Mouse (Mus musculus) left cerebral cortex, postnatal 4 days (tissue): ENCODE data around the gene Filip1l. TPM values are rescaled to one million over a fixed set of nuclear protein-coding genes. Genes with fewer than 3 reads are reported as not detected.

Experiments used
- DNase-seq: peaks from one replicate; pipeline ENCODE4 v3.0.0-alpha.2; 2022
- intact Hi-C: fragments of 180-260 bp; cut with DNase I; formaldehyde crosslinking; loops from one replicate; pipeline ENCODE4 v1.15.1; 2025
- total RNA-seq, 2 experiments: library from RNA; stranded (reverse); gene quantifications; 2 replicates each; pipeline ENCODE4 v1.2.3; 2021

The Filip1l gene
- total RNA-seq: 1 to 10 TPM; 2.9 to 3.0 TPM

- intact Hi-C loops: no loop called here
Observed at GRCm38 (mm10) chr16:57352751-57353150, at the start of gene Filip1l. TSS of gene Filip1l (plus strand) at chr16:57353093.

GRCm38 (mm10) chr16:57303716-57304115 lies 49.2 kb upstream of the Filip1l start:
- intact Hi-C loops: no loop called here
- no peak for DNase-seq

More at GRCm38 (mm10) chr16:57352751-57353150, at the start of gene Filip1l:
- DNase-seq: no peak

DNA sequence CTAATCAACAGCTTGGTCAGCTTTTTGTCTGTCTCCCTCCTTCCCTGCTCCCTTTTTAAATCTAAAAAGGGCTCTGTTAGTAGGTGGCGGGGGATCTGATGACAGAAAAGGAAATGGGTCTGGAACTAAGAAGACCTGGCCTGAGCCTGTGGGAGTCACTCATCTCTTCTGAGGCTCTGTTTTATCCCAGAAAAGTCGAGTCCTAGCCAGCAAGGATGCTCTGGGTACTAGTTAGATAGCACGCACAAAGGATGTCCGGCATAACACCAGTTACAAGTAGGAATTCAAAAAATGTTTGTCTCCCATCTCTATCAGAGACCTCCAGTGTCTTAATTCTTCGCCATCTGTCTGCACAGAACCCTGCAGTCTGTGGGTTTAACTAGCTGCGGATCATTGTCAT lies 47.4 kb upstream of the Filip1l start:
- DNase-seq: no peak
- intact Hi-C loops: no loop called here

DNA sequence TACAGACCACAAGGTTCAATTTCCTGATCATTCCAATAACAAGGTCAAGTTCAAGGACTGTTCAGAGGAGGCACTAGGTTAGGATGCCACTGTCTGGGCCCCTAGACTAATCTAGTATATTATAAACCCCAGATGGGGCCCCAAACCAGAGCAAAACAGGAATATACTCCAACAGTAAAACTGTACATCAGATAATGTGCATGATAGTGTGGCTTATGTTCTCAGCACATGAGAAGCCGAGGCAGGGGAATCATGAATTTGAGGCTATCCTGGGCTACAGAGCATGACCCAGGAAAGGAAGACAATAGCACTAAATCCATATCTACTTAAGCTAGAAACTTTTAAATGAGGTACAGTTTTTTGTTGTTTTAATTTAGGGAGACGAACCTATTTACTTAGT lies 40.8 kb upstream of the Filip1l start:
- DNase-seq: no peak
- intact Hi-C loops: no loop called here

DNA sequence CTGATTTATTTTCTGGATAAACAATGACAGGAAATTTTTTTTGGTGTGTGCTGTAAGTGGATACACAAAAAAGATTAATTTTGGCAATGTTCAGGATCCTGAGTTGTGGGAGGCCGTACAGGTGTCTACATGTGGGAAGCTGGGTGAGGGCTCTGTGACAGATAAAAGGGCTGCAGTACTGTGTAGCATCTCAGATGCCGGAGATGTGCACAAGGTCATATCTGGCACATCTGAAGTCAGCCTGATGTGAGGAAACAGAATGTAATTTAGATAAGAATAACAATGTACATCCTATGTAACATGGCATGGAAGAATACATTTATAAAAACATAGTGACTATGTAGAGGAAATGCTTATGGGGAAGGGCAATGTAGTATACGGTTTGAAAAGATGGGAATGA lies 39.4 kb upstream of the Filip1l start:
- DNase-seq: no peak
- intact Hi-C loops: no loop called here

- intact Hi-C loops: no loop called here
- DNase-seq: no peak
Observed at GRCm38 (mm10) chr16:57314236-57314635, 38.7 kb upstream of the Filip1l start.

DNA sequence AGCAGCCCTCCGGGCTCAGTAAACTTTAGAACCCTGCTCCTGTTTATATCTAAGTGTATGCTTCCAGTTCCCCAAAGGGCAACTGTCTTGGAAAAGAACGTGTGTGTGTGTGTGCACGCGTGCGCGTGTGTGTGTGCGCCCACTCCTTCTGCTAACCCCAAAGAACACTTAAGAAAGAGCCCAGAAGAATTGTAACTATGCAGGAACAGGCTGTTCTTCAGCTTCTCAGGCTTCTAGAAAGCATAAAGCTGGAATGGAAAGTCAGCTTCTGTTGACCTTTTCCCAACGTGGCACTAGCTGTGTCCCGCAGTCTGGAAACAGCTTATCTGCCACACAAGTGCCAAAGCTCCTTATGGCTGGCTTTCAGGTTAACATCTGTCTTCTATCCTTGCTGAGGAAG lies 37.9 kb upstream of the Filip1l start:
- no peak for DNase-seq
- intact Hi-C loops: no loop called here

DNA sequence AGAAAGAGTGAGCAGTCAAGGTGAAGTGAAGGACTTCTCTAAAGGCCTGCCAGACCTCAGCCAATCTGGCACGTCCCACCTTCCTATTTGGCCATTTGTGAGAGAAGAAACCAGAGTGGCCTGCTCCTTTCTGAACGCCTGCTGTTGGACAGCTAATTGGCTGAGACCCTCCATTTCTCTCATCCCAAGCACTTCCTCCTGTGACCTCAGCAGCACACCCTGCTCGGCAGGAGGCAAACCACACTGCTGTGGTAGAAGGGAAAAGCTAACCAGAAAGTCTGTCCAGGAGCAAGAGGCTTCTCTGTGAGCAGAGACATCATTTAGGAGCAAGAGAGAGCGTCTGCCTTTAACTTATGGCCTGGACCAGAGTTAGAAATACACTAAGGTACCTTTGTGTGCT lies 35.8 kb upstream of the Filip1l start:
- DNase-seq: no peak
- intact Hi-C loops: no loop called here

- intact Hi-C loops: no loop called here
- DNase-seq: no peak
Observed at GRCm38 (mm10) chr16:57317882-57318636, 34.8 kb upstream of the Filip1l start.

GRCm38 (mm10) chr16:57318637-57319125 lies 34.2 kb upstream of the Filip1l start:
- intact Hi-C loops: no loop called here

DNA sequence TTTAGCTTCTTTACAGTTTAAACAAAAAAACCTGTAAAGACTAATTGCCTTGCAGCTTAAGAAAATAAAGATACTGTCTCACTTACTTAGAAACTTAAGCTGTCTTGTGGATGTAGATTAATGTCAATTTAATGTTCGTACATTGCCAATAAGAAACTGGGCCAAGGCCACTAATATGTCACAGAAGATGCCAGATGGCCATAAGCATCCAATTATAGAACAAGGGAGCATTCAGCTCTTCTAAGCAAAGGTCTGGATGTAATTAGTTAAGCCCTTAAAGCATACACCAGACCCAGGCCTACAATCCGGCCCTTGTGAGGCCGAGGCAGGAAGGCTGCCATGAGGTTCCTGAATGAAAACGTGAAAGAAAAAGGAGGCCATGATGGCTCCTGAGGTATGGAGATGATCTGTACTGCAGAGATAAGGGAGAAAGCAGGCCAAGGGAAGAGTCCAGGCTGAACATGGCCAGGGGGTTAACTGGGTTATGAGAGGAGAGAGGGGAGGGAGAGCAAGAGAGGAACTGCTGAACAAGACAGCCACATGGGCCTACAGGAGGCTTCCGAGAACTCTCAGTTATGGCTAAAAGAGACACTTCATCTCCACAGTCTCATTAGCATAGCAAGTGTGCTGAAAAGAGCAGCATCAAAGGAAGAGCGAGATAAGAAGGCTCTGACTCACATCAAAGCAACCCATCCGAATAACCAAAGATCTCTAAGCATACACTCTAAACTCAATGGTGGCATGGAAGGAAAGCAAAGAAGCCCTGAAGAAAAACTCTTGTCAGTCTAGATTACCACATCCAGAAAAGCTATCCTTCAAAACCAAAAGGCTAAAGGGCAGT lies 33.4 kb upstream of the Filip1l start:
- intact Hi-C loops: no loop called here
- no peak for DNase-seq

More at GRCm38 (mm10) chr16:57318637-57319125, 34.2 kb upstream of the Filip1l start:
- no peak for DNase-seq

GRCm38 (mm10) chr16:57326996-57327395 lies 25.9 kb upstream of the Filip1l start:
- DNase-seq: no peak
- intact Hi-C loops: no loop called here

DNA sequence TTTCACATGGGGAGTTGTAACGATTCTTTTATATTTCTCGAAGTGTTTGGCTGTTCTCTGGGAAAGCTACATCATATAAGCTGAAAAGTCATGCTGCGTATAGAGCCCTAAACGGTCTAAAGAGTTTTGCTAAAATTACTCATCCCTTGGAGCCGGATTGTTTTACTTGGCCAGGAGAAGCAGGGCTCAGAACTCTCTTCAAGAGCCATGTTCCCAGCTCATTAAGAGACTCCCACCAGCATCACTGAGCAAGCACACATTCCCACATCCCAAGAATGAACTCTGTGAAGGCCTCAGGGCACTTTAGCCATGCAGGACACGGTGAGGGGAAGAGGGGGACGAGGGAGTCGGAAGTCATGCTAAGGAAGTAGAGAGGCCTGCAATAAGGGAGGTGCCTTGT lies 23.9 kb upstream of the Filip1l start:
- intact Hi-C loops: no loop called here

DNA sequence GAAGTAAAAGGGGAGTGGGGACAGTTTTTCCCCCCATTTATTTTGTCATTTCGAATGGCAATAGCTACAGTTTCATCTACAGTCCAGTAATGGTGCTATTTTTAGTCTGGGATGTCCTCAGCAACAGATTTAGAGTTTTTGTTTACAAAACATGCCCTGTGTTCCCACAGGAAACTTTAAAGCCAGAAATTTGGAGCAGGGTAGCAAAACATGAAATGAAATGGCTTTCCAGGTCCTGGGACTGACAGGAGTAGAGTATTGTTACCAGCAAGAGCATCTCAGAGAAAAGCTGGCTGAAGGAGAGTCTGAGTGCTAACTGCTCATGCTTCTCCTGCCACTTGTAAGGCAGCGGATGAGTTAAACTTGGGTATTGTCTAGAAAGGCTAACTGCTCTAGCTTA lies 22.8 kb upstream of the Filip1l start:
- intact Hi-C loops: no loop called here

More for the DNA sequence above, 23.9 kb upstream of the Filip1l start:
- no peak for DNase-seq

GRCm38 (mm10) chr16:57332301-57332700 lies 20.6 kb upstream of the Filip1l start:
- intact Hi-C loops: no loop called here
- DNase-seq: no peak

More for the DNA sequence above, 22.8 kb upstream of the Filip1l start:
- DNase-seq: no peak

GRCm38 (mm10) chr16:57336770-57337423 lies 16.0 kb upstream of the Filip1l start:
- no peak for DNase-seq
- intact Hi-C loops: no loop called here

DNA sequence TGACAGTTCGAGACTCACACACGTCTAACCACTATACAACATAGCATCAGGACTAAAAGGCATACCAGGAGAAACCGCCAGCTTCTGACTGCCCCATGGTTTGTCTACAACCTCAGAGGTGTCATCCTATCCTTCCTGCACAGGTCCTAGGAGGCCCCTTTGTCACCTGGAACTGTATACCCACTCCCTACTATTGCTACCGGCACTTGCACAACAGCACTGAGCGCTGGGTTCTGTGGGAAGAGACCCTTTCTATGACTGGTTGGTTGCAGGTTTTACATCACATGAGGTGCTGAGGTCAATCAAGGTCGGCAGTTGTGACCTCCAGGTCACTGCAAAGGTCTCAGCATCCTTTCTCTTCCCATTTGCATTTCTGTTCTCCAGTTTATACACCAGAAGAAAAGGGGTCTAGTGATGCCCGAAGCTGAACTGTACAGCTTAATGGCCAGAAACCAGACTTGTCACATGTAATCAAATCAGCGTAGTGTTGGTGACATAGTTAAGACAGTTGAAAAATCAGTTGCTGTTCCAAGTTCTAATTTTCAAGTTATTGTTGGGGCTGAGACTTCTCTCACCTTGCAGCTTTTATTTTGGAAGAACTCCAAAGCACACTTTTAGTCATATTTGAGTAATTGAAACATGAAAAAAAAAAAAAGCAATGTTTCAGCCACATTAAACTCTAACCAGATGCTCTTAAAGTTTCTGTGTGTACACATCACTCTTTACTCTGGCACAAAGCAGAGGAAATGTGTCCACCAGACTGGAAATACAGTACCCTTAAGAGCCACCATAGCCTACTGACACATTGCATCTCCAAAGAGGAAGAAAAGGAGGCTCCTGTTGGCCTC lies 12.9 kb upstream of the Filip1l start:
- no peak for DNase-seq
- intact Hi-C loops: no loop called here

- peak; percentile 41 for DNase-seq
- intact Hi-C loops: no loop called here
Observed at GRCm38 (mm10) chr16:57340613-57340898, 12.3 kb upstream of the Filip1l start.

GRCm38 (mm10) chr16:57346258-57346657 lies 6.6 kb upstream of the Filip1l start:
- no peak for DNase-seq

DNA sequence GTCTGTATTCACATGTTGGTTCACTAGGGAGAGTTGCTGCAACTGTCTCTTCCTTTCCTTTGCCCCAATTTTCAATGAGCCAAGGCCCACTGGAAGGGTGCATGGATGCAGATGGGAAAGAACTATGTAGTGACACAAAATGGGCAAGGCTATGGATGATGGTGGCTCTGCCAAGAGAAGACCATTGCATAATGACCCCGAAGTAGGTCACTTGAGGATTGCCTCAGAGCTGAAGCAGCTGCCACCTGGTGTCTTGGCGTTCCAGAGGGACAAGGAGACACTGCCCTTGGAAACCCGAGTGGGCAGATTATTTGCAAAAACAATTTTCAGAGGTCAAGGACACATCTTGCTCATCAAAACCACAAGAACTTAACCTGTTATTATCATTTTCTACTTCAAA lies 3.9 kb upstream of the Filip1l start:
- intact Hi-C loops: no loop called here
- no peak for DNase-seq

More at GRCm38 (mm10) chr16:57346258-57346657, 6.6 kb upstream of the Filip1l start:
- intact Hi-C loops: no loop called here
